ENCODE assay signal across 9 mouse cellular contexts in the genomic region with DNA sequence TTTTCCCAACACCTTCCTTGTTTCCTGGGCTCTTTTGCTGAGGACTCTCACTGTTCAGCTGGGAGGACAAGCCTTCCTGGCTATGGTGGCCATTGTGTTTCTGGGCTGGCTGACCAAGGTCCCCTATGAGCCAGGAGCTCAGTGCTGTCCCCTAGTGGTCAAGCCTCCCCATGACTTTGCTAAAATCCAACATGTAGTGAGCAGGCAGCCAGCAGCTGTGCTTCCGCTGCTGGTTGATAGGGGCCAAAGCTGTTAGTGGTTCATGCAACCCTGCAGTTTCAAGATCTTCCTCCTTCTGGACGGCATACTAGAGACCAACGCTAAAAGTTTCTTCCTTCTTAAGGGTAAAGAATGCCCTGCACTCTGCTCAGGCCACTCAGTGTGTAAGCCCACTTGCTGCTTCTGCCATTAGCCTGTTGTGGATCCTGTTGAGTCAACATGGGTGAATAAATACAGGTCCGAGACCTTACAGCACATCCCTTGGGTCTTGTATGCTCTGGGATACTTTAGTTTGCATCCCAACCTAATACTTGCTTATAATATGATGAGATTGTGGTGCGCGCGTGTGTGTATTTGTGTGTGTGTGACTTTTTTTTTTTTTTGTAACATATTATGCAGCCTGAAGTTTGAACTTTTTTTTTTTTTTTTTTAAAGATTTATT. TPM values are rescaled to one million over a fixed set of nuclear protein-coding genes. Genes with fewer than 3 reads are reported as not detected.
DNase-seq lines count a peak whose midpoint lies in the region; ATAC-seq and TF ChIP-seq lines count a peak whose summit lies in the region.
"Had no signal": no experiment of that assay in that cellular context is flagged by ENCODE, and none has a peak within 500 bp of the region (broad histone marks: within the 10 kb centered on the region; RNA-seq: fewer than 3 reads in every experiment).

No protein-coding gene starts in this region.

- TF ChIP-seq POLR2A in embryonic fibroblast, embryonic 13.5 days (IDR thresholded peaks at IDR 0.05; ENCODE audit: low read depth, low read length): no peak

- no peaks in the 10 kb centered on the region for H3K9me3 ChIP-seq in heart, embryonic 15.5 days (replicated peaks)
- H3K9me3 ChIP-seq in liver, embryonic 16.5 days (replicated peaks; ENCODE audit: control insufficient read depth, low read length): no peaks in the 10 kb centered on the region
- H3K9me3 ChIP-seq in neural tube, embryonic 13.5 days: no peaks in the 10 kb centered on the region

- 33% methylated on average over 7 of the region's 7 CpGs for WGBS in heart, embryonic 15.5 days
- WGBS in liver, embryonic 16.5 days (ENCODE audit: insufficient replicate concordance): 13% methylated on average over 7 of the region's 7 CpGs
- 37% methylated on average over 7 of the region's 7 CpGs for WGBS in neural tube, embryonic 13.5 days

- H3K4me2 ChIP-seq in heart, embryonic 15.5 days: 0 out of 2 replicates have a peak overlapping the region, but pooled peaks have one; percentile 14
- H3K4me2 ChIP-seq in liver, embryonic 16.5 days (ENCODE audit: low read depth, low read length): peak overlapping the region; percentile 18; the same call in 1 of the 2 replicates
- H3K4me2 ChIP-seq in neural tube, embryonic 13.5 days: 0 out of 2 replicates have a peak overlapping the region, but pooled peaks have one; percentile 9

- no peak overlapping the region for H3K9ac ChIP-seq in heart, embryonic 15.5 days
- H3K9ac ChIP-seq in liver, embryonic 16.5 days (ENCODE audit: low read depth, low read length): no peak overlapping the region
- H3K9ac ChIP-seq in neural tube, embryonic 13.5 days: no peak overlapping the region

- no peaks in the 10 kb centered on the region for H3K4me1 ChIP-seq in embryonic fibroblast, embryonic 13.5 days (ENCODE audit: control insufficient read depth, insufficient read depth, low read length)
- peaks cover 26% of the 10 kb centered on the region for H3K4me1 ChIP-seq in heart, embryonic 15.5 days (replicated peaks)
- peaks cover 18% of the 10 kb centered on the region for H3K4me1 ChIP-seq in liver, embryonic 16.5 days (ENCODE audit: control insufficient read depth, low read depth, low read length)
- peaks cover 16% of the 10 kb centered on the region for H3K4me1 ChIP-seq in neural tube, embryonic 13.5 days (replicated peaks)

- no peak for ATAC-seq in heart, embryonic 15.5 days (replicated peaks; ENCODE audit: insufficient number of reproducible peaks, insufficient read depth, low FRiP score, low read depth)
- ATAC-seq in liver, embryonic 16.5 days (ENCODE audit: low read depth): peak; percentile 23
- ATAC-seq in neural tube, embryonic 13.5 days (ENCODE audit: low read depth): no peak

- H3K27ac ChIP-seq in embryonic fibroblast, embryonic 13.5 days (ENCODE audit: insufficient read depth, low read length): no peak overlapping the region
- H3K27ac ChIP-seq in heart, embryonic 15.5 days: peak overlapping the region; percentile 34; the same call in 1 of the 2 replicates
- peak overlapping the region; percentile 76 for H3K27ac ChIP-seq in liver, embryonic 16.5 days (ENCODE audit: low read length)
- no peak overlapping the region for H3K27ac ChIP-seq in neural tube, embryonic 13.5 days (replicated peaks)

- peak; percentile 72; the same call in 1 of the 2 replicates for TF ChIP-seq CTCF in embryonic fibroblast, embryonic 13.5 days (IDR thresholded peaks at IDR 0.05; ENCODE audit: borderline replicate concordance, insufficient read depth, low read length)

- no peaks in the 10 kb centered on the region for H3K27me3 ChIP-seq in heart, embryonic 15.5 days
- H3K27me3 ChIP-seq in liver, embryonic 16.5 days (ENCODE audit: control insufficient read depth, insufficient read depth, low read depth, low read length): no peaks in the 10 kb centered on the region
- H3K27me3 ChIP-seq in neural tube, embryonic 13.5 days: no peaks in the 10 kb centered on the region

- no peaks in the 10 kb centered on the region for H3K36me3 ChIP-seq in heart, embryonic 15.5 days
- H3K36me3 ChIP-seq in liver, embryonic 16.5 days (ENCODE audit: control insufficient read depth, insufficient read depth): no peaks in the 10 kb centered on the region
- H3K36me3 ChIP-seq in neural tube, embryonic 13.5 days: no peaks in the 10 kb centered on the region

- DNase-seq in CD8-positive naive resting alpha-beta T cell, adult 2 months (ENCODE audit: low read depth in 2 of 2, low spot score in 2 of 2): peak; percentile 81 to 82
- peak; percentile 88 to 91 for DNase-seq in adrenal gland, postnatal 36 days
- peak; percentile 90 to 93 for DNase-seq in kidney, postnatal 36 days
- peak; percentile 83 for DNase-seq in testis, postnatal 14 days (ENCODE audit: low spot score)

- no peak overlapping the region for H3K4me3 ChIP-seq in embryonic fibroblast, embryonic 13.5 days (ENCODE audit: insufficient read depth, low read length)
- H3K4me3 ChIP-seq in heart, embryonic 15.5 days: no peak overlapping the region
- H3K4me3 ChIP-seq in liver, embryonic 16.5 days (ENCODE audit: low read depth, low read length): peak overlapping the region; percentile 10; the same call in 1 of the 2 replicates
- no peak overlapping the region for H3K4me3 ChIP-seq in neural tube, embryonic 13.5 days

RNA-seq across cellular contexts. Expression of a gene that starts 19.3 kb away (rescaled TPM):
- total RNA-seq in adrenal gland, postnatal 36 days (2021): under 1 TPM in 1 of 2 experiments, not detected in 1; 0.23 TPM
- polyA plus RNA-seq in embryonic fibroblast, embryonic 13.5 days (2011; ENCODE audit: insufficient read length, low read depth, missing spikeins): not detected in 2 replicates
- 0.15 and 0.37 TPM in 2 replicates for polyA plus RNA-seq in heart, embryonic 15.5 days (2015; fragmentation: Nextera tagmentation; extraction: Ambion mirVana)
- polyA plus RNA-seq in liver, embryonic 16.5 days (2015; fragmentation: Nextera tagmentation; extraction: Ambion mirVana): 0.23 and 0.46 TPM in 2 replicates
- polyA plus RNA-seq in neural tube, embryonic 13.5 days (2015; fragmentation: Nextera tagmentation; extraction: Ambion mirVana): not detected in 2 replicates
- polyA plus RNA-seq: neural tube, embryonic 14.5 days had no signal

RNA-seq across cellular contexts. Expression of a gene that starts 19.3 kb away (rescaled TPM):
- total RNA-seq in adrenal gland, postnatal 36 days (2021): not detected
- not detected in 2 replicates for polyA plus RNA-seq in embryonic fibroblast, embryonic 13.5 days (2011; ENCODE audit: insufficient read length, low read depth, missing spikeins)
- not detected in 2 replicates for polyA plus RNA-seq in heart, embryonic 15.5 days (2015; fragmentation: Nextera tagmentation; extraction: Ambion mirVana)
- polyA plus RNA-seq in liver, embryonic 16.5 days (2015; fragmentation: Nextera tagmentation; extraction: Ambion mirVana): 0.20 TPM in 1 of 2 replicates, not detected in the other
- polyA plus RNA-seq in neural tube, embryonic 13.5 days (2015; fragmentation: Nextera tagmentation; extraction: Ambion mirVana): not detected in 2 replicates
- polyA plus RNA-seq: neural tube, embryonic 14.5 days had no signal

RNA-seq across cellular contexts. Expression of a gene that starts 41.9 kb away (rescaled TPM):
- not detected for total RNA-seq in adrenal gland, postnatal 36 days (2021)
- not detected in 2 replicates for polyA plus RNA-seq in embryonic fibroblast, embryonic 13.5 days (2011; ENCODE audit: insufficient read length, low read depth, missing spikeins)
- 0.10 and 0.66 TPM in 2 replicates for polyA plus RNA-seq in heart, embryonic 15.5 days (2015; fragmentation: Nextera tagmentation; extraction: Ambion mirVana)
- polyA plus RNA-seq in liver, embryonic 16.5 days (2015; fragmentation: Nextera tagmentation; extraction: Ambion mirVana): 0.21 and 0.30 TPM in 2 replicates
- polyA plus RNA-seq in neural tube, embryonic 13.5 days (2015; fragmentation: Nextera tagmentation; extraction: Ambion mirVana): not detected in 2 replicates
- polyA plus RNA-seq: neural tube, embryonic 14.5 days had no signal

RNA-seq across cellular contexts. Expression of a gene that starts 45.5 kb away (rescaled TPM):
- under 1 TPM in 1 of 2 experiments, not detected in 1; 0.30 TPM for total RNA-seq in adrenal gland, postnatal 36 days (2021)
- polyA plus RNA-seq in embryonic fibroblast, embryonic 13.5 days (2011; ENCODE audit: insufficient read length, low read depth, missing spikeins): not detected in 2 replicates
- polyA plus RNA-seq in heart, embryonic 15.5 days (2015; fragmentation: Nextera tagmentation; extraction: Ambion mirVana): 0.18 and 3.5 TPM in 2 replicates
- polyA plus RNA-seq in liver, embryonic 16.5 days (2015; fragmentation: Nextera tagmentation; extraction: Ambion mirVana): 6.3 and 6.6 TPM in 2 replicates
- polyA plus RNA-seq in neural tube, embryonic 13.5 days (2015; fragmentation: Nextera tagmentation; extraction: Ambion mirVana): 0.62 and 0.68 TPM in 2 replicates

RNA-seq across cellular contexts. Expression of a gene that starts 56.4 kb away (rescaled TPM):
- under 1 TPM; 0.16 to 0.20 TPM for total RNA-seq in adrenal gland, postnatal 36 days (2021)
- not detected in 2 replicates for polyA plus RNA-seq in embryonic fibroblast, embryonic 13.5 days (2011; ENCODE audit: insufficient read length, low read depth, missing spikeins)
- polyA plus RNA-seq in heart, embryonic 15.5 days (2015; fragmentation: Nextera tagmentation; extraction: Ambion mirVana): 0.10 and 0.11 TPM in 2 replicates
- polyA plus RNA-seq in liver, embryonic 16.5 days (2015; fragmentation: Nextera tagmentation; extraction: Ambion mirVana): 0.61 and 0.78 TPM in 2 replicates
- polyA plus RNA-seq in neural tube, embryonic 13.5 days (2015; fragmentation: Nextera tagmentation; extraction: Ambion mirVana): 0.10 TPM in 1 of 2 replicates, not detected in the other
- polyA plus RNA-seq: neural tube, embryonic 14.5 days had no signal

Comparison
In these comparisons a context has a peak if more than half of its experiments do, and no peak if none do; other contexts are left out.
1. H3K27ac ChIP-seq: peak in heart, embryonic 15.5 days (single experiment) and liver, embryonic 16.5 days (single experiment); none in embryonic fibroblast, embryonic 13.5 days (single experiment) and neural tube, embryonic 13.5 days (single experiment).
2. Peak in every context shown above with its lines, with median percentiles within 50 percentile points of each other: DNase-seq and H3K4me2 ChIP-seq.